Mouse (Mus musculus) heart, postnatal 4 days (tissue): ENCODE results near the gene Nectin2. TPM values are rescaled to one million over a fixed set of nuclear protein-coding genes. Genes with fewer than 3 reads are reported as not detected.
A peak's percentile ranks its signal among the peaks of the same experiment; 100 is the strongest.

Experiments
- DNase-seq: peaks from one replicate; pipeline ENCODE4 v3.0.0; 2021
- total RNA-seq, 2 experiments: library from RNA; stranded (reverse); gene quantifications; 2 replicates each; pipeline ENCODE4 v1.2.3; 2021

Gene Nectin2
- total RNA-seq, 2 experiments from 2014 or later: 41.7 to 45.4 TPM

DNA sequence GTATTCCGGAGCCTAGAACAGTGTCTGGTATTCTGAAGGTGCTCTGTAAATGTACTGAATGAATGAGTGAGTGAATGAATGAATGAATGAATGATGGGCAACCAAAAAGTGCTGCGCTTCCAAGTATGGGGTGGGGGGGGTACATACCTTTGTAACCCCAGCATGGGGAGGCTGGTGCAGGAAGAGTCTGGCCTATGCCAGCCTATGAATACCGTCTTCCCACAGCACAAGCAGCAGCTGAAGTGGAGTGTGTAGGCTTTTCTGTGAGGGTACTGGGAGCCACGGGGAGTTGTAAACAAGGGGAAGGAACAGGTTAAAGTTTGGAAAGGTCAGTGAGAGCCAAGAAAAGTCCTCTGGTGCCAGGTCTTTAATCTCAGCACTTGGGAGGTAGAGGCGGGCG, 6.5 kb downstream of the Nectin2 start:
- no peak for DNase-seq

DNA sequence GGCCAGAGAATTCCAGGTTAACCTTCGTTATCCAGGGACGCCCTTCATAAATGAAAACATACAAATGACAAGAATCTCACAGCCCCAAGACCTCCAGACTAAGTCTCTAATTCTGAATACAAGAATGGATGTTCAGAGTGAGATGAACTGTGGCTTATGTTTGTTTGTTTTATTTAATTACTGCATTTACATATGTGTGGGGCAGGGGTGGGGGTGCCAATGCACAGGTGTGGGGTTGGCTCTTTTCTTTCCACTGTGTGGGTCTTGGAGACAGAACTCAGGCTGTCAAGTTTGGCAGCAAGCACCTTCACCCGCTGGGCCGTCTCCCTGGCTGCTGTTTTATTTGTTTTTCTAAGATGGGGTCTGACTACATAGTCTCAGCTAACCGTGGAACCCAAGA, 7.8 kb downstream of the Nectin2 start:
- no peak for DNase-seq

DNA sequence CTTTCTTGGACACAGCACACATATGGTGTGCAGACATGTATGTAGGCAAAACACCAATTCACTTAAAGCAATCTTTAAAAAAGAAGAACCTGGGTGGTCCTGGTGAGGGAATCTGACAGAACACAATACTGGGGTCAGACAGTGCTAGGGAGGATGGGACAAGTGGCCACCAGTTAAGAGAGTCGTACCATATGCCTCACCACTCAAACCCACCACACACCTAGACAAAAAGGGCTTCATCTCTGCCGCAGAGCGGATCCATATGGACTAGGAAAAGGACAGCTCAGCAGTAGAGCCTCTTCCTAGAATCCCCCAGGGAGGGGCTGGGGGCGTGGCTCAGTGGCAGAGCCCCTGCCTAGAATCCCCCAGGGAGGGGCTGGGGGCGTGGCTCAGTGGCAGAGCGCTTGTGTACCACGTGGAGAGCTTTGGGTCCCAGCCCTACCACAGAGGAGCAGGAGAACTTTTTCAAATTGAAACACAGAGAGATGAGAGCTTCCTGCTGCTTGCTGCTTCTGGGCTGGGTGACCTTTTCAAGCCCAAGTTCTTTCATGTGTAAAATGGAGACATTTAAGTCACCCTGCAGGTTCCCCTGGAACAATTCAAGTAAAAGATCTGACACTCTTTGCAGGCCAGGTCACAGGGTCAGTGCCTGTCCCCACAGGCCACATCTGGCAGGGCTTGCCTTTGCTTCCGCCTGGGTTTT, 8.8 kb downstream of the Nectin2 start:
- peak; percentile 54 for DNase-seq

DNA sequence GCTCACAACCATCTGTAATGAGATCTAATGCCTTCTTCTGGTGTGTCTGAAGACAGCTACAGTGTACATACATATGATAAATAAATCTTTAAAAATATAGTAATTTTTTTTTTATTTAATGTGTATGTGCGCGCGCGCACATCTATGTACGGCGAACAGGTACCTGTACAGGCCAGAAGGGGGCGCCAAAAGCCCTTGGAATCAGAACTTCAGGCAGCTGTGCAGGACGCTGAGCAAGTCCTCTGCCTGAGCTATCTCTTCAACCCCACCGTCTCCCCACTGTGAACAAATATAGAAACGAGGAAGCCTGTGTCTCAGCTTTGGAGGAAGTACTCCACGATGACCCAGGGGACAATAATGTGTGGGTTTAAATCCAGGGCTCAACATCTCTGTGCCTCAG, 10.0 kb downstream of the Nectin2 start:
- peak; percentile 42 for DNase-seq

DNA sequence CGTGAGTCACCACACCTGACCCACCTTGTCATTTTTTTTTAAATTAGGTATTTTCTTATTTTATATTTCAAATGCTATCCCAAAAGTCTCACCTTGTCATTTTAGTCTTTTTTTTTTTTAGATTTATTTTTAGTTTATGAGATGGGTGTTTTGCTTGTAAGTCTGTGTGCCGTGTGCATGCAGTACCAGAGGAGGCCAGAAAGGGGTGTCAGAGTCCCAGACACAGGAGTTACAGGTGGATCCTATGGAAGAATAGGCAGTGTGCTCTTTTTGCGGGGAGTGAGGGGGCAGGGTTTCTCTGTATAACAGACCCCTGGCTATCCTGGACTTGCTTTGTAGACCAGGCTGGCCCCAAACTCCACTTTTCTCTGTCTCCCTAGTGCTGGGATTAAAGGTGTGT, 11.5 kb downstream of the Nectin2 start:
- no peak for DNase-seq

DNA sequence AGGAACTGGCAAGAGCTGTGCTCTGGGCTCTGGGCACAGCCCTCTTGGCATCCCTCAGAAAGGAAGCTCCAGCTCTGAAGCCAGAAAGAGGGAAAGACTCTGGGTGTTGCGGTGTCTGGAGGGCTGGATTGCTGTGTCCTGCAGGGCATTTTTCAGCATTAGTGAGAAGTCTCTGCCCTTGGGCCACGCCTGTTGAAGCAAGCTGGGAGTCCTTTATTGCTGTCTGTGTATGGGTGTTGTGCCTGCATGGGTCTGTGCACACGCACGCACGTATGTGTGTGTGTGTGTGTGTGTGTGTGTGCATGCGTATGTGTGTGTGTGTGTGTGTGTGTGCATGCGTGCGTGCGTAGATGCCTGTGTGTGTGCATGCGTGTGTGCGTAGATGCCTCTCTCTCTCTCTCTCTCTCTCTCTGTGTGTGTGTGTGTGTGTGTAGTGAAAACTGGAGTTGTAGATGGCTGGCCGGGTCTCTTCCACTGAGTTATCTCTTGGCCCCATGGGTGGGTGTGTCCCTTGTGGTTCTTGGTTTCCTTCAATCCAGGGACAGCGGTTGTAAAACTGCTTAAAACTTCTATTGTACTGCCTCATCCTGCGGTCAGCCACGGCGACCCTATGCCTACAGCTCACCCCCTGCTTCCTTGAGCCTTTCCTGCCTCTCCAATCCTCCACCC, 13.8 kb downstream of the Nectin2 start:
- no peak for DNase-seq

DNA sequence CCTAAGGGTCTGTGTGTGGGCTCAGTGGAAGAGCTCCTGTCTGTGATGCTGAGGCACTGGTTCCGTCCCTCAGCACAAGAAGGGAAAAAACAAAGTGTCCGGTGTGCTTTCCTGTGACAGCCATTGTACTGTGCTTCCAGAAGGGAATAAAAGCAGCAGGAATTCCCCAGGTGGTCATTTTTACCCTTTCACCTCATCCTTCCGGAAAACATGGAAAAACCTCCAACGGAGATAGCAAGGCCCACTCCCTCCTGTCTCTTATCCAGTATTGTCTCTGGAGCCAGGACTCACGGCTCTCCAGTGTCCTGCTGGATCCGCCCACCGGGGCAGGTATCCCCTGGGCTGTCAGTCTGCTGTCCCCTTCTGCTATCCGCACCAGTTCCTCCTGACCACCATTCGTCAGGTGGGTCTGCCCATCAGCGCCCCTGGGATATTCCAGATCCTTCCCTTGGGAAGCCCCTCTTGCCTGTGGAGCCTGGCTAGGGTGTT, 16.1 kb downstream of the Nectin2 start:
- no peak for DNase-seq

DNA sequence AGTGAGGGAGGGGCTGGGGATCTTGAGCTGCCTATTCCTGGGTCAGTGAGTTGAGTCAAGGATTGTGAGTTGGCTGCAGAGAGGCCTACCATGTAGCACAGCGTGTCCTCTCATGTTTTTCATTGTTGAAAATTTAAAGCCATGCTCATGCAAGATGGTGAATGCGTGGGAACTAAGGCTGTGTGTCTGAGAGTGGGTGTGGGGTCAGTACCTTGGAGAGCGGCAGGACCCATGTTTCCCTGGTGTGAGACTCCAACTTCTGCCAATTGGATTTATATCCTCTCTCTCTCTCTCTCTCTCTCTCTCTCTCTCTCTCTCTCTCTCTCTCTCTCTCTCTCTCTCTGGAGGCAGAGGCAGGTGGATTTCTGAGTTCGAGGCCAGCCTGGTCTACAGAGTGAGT, 23.7 kb downstream of the Nectin2 start:
- no peak for DNase-seq

DNA sequence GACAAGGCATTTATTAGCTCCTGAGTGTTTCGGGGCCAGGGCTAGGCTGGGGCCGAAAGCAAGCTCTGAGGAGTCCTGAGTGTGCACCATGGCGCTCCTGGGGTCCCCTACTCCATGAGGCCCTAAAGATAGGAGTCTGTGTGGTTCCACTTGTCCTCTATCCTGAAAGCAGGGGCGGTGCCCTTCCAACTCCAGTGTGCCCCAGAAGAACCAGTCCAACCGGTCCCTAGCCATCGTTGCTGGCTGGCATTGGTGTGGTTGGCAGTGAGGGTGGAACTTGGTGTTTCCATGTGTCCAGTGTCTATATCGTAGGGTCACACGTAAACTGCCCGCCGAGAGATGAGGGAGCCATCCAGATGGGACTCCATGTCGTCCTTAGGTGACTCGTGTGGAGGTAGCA, 26.1 kb downstream of the Nectin2 start:
- no peak for DNase-seq

DNA sequence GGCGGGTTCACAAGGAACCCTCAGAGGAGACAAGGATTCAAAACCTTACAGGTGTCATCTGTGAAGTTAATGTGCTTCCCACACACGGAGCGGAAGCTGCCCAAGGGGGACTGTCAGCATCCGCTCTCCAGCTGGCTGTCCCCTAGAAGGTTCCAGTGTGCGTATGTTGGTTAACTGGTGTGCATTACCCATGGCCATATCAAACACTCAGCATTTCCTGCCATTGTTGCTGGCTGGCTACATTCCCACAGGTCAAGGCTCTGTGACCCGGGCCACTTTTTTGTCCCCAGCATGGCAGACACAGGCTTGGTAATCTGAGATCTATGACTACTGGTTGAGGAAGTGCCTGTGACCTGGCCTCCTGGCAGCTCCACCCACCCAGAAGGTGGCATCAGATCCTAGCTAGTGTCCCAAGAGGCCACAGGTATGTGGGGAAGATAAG, 27.5 kb downstream of the Nectin2 start:
- DNase-seq: peak; percentile 73

DNA sequence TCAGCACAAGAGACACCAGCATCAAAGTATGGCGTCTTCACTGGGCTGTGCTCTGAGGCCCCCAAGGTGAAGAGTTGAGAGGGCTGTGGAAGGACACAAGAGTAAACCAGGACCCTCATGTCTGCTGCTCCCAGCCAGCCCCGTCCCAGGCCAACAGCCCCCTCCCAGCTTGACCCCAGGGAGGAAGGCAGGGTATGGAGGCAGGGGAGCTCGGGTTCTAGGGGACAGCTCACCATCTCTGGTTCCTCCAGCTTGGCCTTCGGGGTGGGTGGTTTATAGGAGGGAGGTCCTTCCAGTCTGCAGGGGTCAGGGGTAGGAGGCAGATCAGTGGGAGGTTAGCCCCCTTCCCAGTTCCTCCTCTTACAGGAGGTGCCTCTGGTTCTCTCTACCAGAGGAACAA, 31.1 kb downstream of the Nectin2 start:
- no peak for DNase-seq

DNA sequence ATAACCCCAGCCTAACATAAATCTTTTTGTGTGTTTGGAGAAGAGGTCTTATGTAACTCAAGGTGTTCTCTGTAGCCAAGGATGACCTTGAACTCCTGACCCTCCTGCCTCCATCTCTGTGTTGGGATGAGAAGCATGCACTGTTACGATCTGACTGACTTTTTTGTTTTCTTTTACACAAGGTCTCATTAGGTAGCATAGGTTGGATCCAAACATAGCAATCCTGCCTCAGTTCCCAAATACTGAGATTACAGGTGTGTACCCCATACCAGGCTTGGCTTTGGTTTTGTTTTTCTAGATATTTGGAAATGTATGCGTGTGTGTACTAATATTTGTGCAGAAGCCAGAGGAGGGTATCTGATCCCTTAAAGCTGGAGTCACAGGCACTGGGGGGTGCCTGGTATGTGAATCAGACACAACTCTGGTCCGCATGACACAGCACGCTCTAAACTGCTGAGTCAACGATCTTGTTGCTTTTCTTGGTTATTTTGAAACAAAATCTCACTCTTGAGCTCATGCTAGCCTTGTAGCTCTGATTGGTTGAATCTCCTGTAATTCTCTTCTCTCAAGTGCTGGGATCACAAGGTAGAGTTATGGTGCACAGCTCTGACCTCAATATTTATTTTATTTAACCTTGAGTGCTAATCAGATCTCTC, 31.9 kb downstream of the Nectin2 start:
- DNase-seq: no peak

DNA sequence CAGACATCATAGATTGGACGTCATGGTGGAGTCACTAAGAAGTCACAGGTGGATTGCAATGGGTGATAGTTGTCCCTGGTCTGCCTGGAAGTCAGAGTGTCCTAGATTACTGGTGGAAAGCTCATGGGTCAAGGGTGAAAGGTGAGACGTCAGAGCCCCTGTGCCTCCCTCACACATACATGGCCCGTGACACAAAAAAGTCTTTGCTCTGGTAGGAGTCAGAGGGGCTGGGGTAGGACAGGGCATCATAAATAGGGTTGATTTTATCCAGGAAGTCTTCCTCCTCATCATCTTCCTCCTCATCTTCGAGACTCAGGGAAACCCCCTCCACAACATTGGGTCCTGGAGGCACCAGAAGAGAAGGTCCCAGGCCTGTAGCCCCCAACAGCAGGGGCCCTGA, 32.9 kb downstream of the Nectin2 start:
- DNase-seq: no peak

DNA sequence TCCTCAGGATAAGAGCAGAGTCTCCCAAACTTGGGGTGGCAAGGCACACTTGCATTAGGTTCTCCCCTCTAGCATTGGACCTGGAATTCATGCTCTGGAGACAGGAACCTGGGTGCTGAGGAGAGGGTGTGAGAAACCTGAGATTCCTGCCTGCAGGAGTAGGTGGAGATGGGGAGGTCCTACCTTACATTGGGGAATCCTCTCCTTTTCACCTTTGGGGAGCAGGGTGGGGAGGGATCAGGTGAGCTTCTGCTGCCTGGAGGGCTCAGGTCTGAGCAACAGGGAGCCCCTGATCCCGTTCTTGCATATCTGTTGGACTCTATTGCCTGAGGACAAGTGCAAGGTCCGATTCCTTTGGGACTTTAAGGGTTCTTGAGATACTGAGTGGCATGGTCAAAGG, 33.5 kb downstream of the Nectin2 start:
- no peak for DNase-seq

DNA sequence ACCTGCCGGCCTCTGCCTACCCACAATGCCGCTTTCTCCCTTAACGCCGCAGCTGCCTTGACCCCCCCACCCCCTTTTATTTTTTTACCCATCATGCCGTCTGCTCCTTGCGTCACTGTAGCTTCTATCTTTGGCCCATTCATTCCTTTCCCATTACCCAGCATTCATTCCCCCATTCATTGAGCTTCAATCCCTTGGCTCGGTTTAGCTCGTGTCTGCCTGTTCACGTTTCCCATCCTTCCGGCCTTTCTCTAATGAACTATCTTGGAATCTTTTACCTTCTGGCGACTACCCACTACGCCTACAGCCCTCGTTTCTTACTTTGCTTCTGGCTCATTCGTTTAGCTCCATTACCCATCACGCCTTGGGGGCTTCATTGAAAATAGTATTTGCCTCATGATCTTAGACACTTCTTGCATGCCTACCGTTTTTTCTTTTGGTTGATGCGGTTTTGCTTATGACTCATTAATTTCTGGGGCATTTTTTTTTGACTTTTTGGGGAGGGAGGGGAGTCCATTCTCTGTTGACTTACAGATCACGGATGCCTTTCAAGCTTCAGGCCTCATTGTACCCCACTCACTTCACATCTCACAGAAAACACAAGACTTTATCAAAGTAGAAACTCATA, 34.1 kb downstream of the Nectin2 start:
- no peak for DNase-seq

DNA sequence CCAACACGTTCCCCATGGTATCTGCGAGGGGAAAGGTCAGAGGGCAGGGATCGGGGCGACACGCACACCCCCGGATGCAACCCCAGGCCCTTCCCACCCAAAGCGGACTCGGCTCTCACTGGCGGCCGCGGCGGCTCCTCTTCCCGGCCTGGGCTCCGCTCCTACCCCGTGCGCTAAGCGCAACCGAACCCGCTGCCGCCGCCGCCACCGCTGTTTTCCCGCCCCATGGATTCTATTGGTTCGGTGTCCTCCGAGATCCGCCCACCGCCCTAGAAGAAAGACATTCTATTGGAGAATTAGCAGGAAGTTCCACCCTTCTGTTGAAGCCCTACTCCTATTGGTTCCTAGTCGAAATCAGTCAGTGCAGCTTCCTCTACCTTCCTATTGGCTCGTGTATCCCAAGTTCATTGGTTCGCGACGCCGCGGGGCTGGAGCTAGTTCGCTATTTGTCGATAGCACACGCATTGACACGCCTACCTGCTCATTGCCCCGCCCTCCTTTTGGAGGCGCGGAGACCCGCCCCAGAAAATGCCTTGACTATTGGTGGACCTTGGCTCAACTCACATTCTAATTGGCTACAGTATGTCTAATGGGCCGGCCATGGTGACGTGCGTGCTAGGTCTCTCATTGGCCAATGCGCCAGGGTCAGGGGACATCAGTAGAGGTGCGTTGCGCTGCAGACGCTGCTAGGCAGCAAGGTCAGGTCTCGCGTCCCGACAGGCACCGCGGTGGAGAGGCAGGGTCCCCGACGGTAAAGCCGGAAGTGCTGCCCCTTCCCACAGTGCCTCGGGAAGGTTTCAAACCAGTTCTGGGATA, 34.8 kb downstream of the Nectin2 start, which contains the start of gene Tomm40:
Gene Tomm40 (minus strand): TSS at position 200 of the 816 bp plus-strand sequence.
- DNase-seq: peak; percentile 99

DNA sequence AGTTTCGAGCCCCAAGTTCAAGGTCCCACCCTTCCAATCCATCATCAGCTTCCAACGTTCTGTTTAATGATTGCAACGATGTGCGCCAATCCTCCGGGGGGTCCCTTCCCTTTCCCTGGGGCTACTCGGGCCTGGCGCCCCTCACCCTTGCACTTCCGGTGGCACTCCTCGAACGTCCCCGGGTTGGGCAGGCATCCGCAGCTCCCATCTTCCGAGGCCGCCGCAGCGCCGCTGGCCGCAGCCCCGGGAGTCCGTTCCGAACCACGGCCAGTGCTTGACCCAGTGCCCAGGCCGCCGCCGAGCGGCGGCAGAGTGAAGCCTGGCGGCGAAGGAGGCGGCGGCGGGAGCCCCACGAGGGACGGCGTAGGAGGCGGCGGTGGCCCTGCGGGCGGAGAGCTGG, 35.4 kb downstream of the Nectin2 start:
- no peak for DNase-seq

DNA sequence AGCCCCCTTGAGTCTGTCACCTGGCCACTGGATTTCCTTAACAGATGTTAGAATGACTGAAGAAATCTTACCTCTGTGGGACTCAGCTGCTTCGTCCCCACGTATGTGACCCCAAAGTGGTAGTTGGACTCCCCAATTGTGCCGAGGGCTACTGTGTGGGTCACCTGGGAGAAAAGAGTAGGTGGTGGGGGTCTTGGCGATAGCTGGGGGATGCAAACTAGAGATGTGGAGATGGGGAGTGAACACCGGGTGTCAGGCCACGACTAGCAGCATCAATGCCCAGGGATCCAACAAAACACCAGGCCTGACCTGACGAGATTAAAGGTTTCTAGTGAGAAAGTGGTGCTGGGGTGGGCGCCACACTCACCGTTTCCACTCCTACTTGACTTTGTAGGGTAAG, 36.7 kb downstream of the Nectin2 start:
- DNase-seq: no peak

DNA sequence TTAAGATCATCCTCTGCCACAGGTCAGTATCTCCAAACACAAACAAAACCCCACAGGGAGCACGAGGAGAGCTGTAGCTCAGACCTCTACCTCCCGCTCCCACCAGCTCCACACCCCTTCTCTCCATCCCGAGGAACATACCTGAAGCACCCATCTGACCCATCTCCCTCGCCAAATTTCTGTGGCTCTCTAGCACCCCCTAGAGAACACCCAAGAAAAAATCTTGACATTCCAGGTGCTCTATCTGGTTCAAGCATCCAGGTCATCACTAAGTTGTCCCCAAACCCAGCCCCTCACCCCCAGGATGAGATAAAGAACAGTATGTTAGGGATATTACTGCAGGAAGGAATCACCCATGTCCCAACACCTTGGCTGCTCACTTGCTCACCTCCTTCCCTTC, 37.1 kb downstream of the Nectin2 start:
- DNase-seq: no peak

DNA sequence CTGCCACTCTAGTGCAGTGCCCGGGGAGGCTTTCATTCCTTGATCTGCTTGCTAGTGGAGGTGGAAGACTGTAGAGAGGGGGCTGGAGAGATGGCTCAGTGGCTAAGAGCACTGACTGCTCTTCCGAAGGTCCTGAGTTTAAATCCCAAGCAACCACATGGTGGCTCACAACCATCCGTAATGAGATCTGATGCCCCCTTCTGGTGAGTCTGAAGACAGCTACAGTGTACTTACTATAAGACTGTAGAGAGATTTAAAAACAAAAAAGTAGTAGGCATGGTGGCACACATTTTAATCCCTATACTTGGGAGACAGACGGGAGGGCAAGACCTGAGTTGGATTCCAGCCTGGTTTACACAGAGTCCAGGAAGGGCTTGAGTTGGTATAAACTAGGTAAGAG, 37.9 kb downstream of the Nectin2 start:
- DNase-seq: no peak

DNA sequence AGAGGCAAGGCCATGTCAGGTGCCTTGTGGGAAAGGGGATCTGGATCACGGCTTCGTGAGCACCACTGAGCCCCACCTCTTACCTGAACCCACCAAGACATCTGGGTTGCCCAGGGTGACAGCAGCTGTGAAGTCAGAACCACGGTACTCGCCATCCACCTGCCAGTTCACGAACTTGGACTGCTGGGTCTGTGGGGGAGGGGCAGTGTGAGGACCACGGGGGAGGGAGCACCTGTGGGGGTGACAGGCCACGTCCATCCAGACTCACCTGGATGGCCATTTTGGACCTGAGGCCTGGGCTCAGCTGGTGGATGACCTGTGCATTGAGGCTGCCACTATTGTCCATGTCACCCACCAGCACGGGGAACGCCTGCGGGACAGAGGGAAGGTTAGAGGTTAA, 39.6 kb downstream of the Nectin2 start:
- no peak for DNase-seq

DNA sequence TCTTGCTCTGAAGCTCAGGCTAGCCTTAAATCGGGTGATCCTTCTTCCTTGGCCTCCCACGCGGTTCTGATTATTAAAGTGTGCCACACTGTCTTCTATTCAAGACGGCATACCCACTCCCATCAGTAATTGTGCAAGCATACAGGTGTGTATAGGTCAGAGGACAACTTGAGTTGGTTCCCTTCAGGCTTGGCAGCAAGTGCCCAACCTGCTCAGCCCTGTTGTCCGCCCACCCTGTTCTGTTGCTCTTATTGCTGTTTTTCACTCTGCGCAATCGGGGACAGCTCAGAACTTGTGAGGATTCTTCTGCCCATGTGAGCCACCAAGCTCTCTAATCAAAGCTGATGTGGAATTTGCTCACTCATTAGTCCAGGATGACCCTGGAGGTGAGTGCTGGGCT, 45.0 kb downstream of the Nectin2 start:
- no peak for DNase-seq
